Mouse (Mus musculus): ENCODE measurements around the gene Mettl25. TPM values are rescaled to one million over a fixed set of nuclear protein-coding genes. Genes with fewer than 3 reads are reported as not detected.

The Mettl25 gene
- polyA plus RNA-seq (2012; rRNA removed), result 2.3 and 2.6 TPM in 2 replicates

GRCm38 (mm10) chr10:105840928-105841888 is at the start of gene Mettl25, which contains the start of gene Ccdc59:
Gene Mettl25, minus strand, starts transcription at chr10:105841380.
Gene Ccdc59, plus strand, starts transcription at chr10:105841067.

Other genes starting within 250 kb of the Mettl25 start
- gene Ccdc59, start 313 bp downstream of the Mettl25 start, polyA plus RNA-seq (2012; rRNA removed), result 8.9 and 10.0 TPM in 2 replicates